Mouse (Mus musculus) small intestine, adult 2 months (tissue): ENCODE measurements at regions not wholly inside any gene's neighbourhood (a gene's known extent, or its start where the extent isn't known, plus 50 kb on each side); places are given as distances from the start of the nearest gene placed in this dataset.

Source experiments
- CTCF ChIP-seq: fragments of 200-500 bp; IDR thresholded peaks from 2 replicates; pipeline ENCODE4 v1.5.1; 2012; ENCODE audit warnings: low read depth, mild to moderate bottlenecking, control low read depth, inconsistent platforms, low read length, moderate library complexity, mixed read lengths; ENCODE audit not compliant: insufficient replicate concordance, insufficient read length; ENCODE audit errors: extremely low read depth
- POLR2A ChIP-seq: fragments of 200-500 bp; IDR thresholded peaks from 2 replicates; pipeline ENCODE4 v1.6.1; 2012; ENCODE audit warnings: low read depth, mild to moderate bottlenecking, control low read depth, inconsistent platforms, low read length, moderate library complexity

DNA sequence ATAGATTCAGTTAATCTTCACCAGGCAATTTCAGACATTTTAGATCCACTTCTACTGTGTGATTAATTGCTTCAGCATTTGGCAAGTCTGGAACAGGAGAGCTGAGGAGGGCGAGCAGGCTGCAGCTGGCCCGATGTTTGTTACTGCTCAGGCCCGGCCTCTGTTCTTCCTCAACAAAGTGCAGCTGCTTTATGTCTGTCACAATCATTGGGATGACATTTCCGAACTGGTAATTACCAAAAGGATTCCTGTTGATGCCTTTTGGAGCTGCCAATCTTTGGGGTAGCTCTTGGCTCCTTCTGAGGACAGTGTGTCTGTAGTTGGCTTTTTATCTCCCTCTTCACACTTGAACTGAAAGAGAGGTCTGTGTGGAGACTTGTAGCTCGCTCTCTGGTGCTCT is 119.4 kb downstream of the Ndfip2 start:
- TF ChIP-seq POLR2A: no peak
- TF ChIP-seq CTCF: no peak
